Mouse (Mus musculus) liver, postnatal 0 days (tissue): ENCODE results near the gene Drg1.
"Not testable (repeated sequence)": the region's sequence is repeated elsewhere in the genome, so short reads cannot be mapped to it uniquely, and the experiment has no call there.

Source experiments
- CTCF ChIP-seq: sonication (generic); IDR thresholded peaks from 2 replicates; pipeline ENCODE4 v1.5.1; 2016; ENCODE audit warnings: antibody characterized with exemption, low read depth
- EP300 ChIP-seq: IDR thresholded peaks from 2 replicates; pipeline ENCODE4 v1.6.1; 2016; ENCODE audit warnings: antibody characterized with exemption, low read depth, mild to moderate bottlenecking

GRCm38 (mm10) chr11:3167129-3167528 is 99.1 kb downstream of the Drg1 start:
- TF ChIP-seq EP300, CTCF: not testable (repeated sequence)
